Mouse (Mus musculus) right cerebral cortex, adult 2 months (tissue): ENCODE data around the gene Mta3.

Source experiments
- DNase-seq, 2 experiments: peaks; one replicate each; pipeline ENCODE4 v3.0.0; 2021 to 2022; ENCODE audit warnings: low spot score in 2 of 2

Gene Mta3

GRCm38 (mm10) chr17:83759547-83759946 lies 53.6 kb downstream of the Mta3 start:
- DNase-seq: no peak

- DNase-seq: no peak
Measured at GRCm38 (mm10) chr17:83764538-83764937, 58.6 kb downstream of the Mta3 start.

GRCm38 (mm10) chr17:83767064-83767463 lies 61.1 kb downstream of the Mta3 start:
- DNase-seq: no peak

- no peak for DNase-seq
Measured at GRCm38 (mm10) chr17:83768309-83768708, 62.3 kb downstream of the Mta3 start.

GRCm38 (mm10) chr17:83770371-83770770 lies 64.4 kb downstream of the Mta3 start:
- no peak for DNase-seq

GRCm38 (mm10) chr17:83770931-83771330 lies 65.0 kb downstream of the Mta3 start:
- no peak for DNase-seq

- DNase-seq: no peak
Measured at GRCm38 (mm10) chr17:83772110-83772509, 66.1 kb downstream of the Mta3 start.

- no peak for DNase-seq
Measured at GRCm38 (mm10) chr17:83772711-83773110, 66.7 kb downstream of the Mta3 start.

- no peak for DNase-seq
Measured at GRCm38 (mm10) chr17:83776965-83777364, 71.0 kb downstream of the Mta3 start.

GRCm38 (mm10) chr17:83777462-83778051 lies 71.6 kb downstream of the Mta3 start:
- no peak for DNase-seq

- no peak for DNase-seq
Measured at GRCm38 (mm10) chr17:83780228-83780627, 74.3 kb downstream of the Mta3 start.

- peak; percentile 63 to 70 for DNase-seq
Measured at GRCm38 (mm10) chr17:83782740-83783139, 76.8 kb downstream of the Mta3 start.

GRCm38 (mm10) chr17:83786418-83786817 lies 80.5 kb downstream of the Mta3 start:
- DNase-seq: no peak

- no peak for DNase-seq
Measured at GRCm38 (mm10) chr17:83790158-83790557, 84.2 kb downstream of the Mta3 start.

GRCm38 (mm10) chr17:83792388-83792787 lies 86.4 kb downstream of the Mta3 start:
- no peak for DNase-seq

GRCm38 (mm10) chr17:83795121-83795520 lies 89.2 kb downstream of the Mta3 start:
- DNase-seq: no peak

GRCm38 (mm10) chr17:83799506-83800050 lies 93.6 kb downstream of the Mta3 start:
- no peak for DNase-seq

GRCm38 (mm10) chr17:83803987-83804386 lies 98.0 kb downstream of the Mta3 start:
- DNase-seq: no peak

- no peak for DNase-seq
Measured at GRCm38 (mm10) chr17:83805078-83805477, 99.1 kb downstream of the Mta3 start.

- DNase-seq: no peak
Measured at GRCm38 (mm10) chr17:83807345-83807744, 101.4 kb downstream of the Mta3 start.

GRCm38 (mm10) chr17:83807778-83808398 lies 101.9 kb downstream of the Mta3 start:
- DNase-seq: peak; percentile 71 to 78

GRCm38 (mm10) chr17:83808476-83809098 lies 102.6 kb downstream of the Mta3 start:
- DNase-seq: no peak
